Mouse (Mus musculus): ENCODE measurements around the gene Gga2.

Gga2 gene

GRCm38 (mm10) chr7:122000396-122000795, 20.6 kb downstream of the Gga2 start:
- no peak for DNase-seq (ENCODE audit: low spot score)

GRCm38 (mm10) chr7:121995961-121996360, 25.1 kb downstream of the Gga2 start:
- no peak for DNase-seq (ENCODE audit: low spot score)

GRCm38 (mm10) chr7:121981307-121981871, 39.6 kb downstream of the Gga2 start, which contains the start of gene Cog7:
Gene Cog7, minus strand, starts transcription at chr7:121981711.
- peak; percentile 92 for DNase-seq (ENCODE audit: low spot score)

GRCm38 (mm10) chr7:121975031-121975430, 46.0 kb downstream of the Gga2 start:
- DNase-seq (ENCODE audit: low spot score) = peak; percentile 46

- DNase-seq (ENCODE audit: low spot score) = no peak
Observed at GRCm38 (mm10) chr7:121971698-121972097, 49.3 kb downstream of the Gga2 start.

- no peak for DNase-seq (ENCODE audit: low spot score)
Observed at GRCm38 (mm10) chr7:121970250-121970649, 50.8 kb downstream of the Gga2 start.

GRCm38 (mm10) chr7:121968816-121969215, 52.2 kb downstream of the Gga2 start:
- no peak for DNase-seq (ENCODE audit: low spot score)

- DNase-seq (ENCODE audit: low spot score) = no peak
Observed at GRCm38 (mm10) chr7:121968242-121968641, 52.8 kb downstream of the Gga2 start.

GRCm38 (mm10) chr7:121966169-121966568, 54.9 kb downstream of the Gga2 start:
- DNase-seq (ENCODE audit: low spot score) = no peak

GRCm38 (mm10) chr7:121963883-121964398, 57.1 kb downstream of the Gga2 start:
- peak; percentile 70 for DNase-seq (ENCODE audit: low spot score)

GRCm38 (mm10) chr7:121962571-121962959, 58.5 kb downstream of the Gga2 start:
- DNase-seq (ENCODE audit: low spot score) = no peak

GRCm38 (mm10) chr7:121961913-121962570, 59.0 kb downstream of the Gga2 start:
- DNase-seq (ENCODE audit: low spot score) = no peak

GRCm38 (mm10) chr7:121955802-121956201, 65.2 kb downstream of the Gga2 start:
- DNase-seq (ENCODE audit: low spot score) = no peak

- no peak for DNase-seq (ENCODE audit: low spot score)
Observed at GRCm38 (mm10) chr7:121954891-121955669, 65.9 kb downstream of the Gga2 start.

GRCm38 (mm10) chr7:121947513-121947912, 73.5 kb downstream of the Gga2 start:
- DNase-seq (ENCODE audit: low spot score) = peak; percentile 77

- DNase-seq (ENCODE audit: low spot score) = no peak
Observed at GRCm38 (mm10) chr7:121946196-121946595, 74.8 kb downstream of the Gga2 start.

- DNase-seq (ENCODE audit: low spot score) = peak; percentile 68
Observed at GRCm38 (mm10) chr7:121942371-121942770, 78.7 kb downstream of the Gga2 start.

- DNase-seq (ENCODE audit: low spot score) = peak; percentile 48
Observed at GRCm38 (mm10) chr7:121941640-121942039, 79.4 kb downstream of the Gga2 start.

- DNase-seq (ENCODE audit: low spot score) = peak; percentile 86
Observed at GRCm38 (mm10) chr7:121941016-121941415, 80.0 kb downstream of the Gga2 start.

GRCm38 (mm10) chr7:121939729-121940128, 81.3 kb downstream of the Gga2 start:
- DNase-seq (ENCODE audit: low spot score) = no peak

- DNase-seq (ENCODE audit: low spot score) = no peak
Observed at GRCm38 (mm10) chr7:121939244-121939643, 81.8 kb downstream of the Gga2 start.

GRCm38 (mm10) chr7:121938124-121938891, 82.7 kb downstream of the Gga2 start:
- no peak for DNase-seq (ENCODE audit: low spot score)
